Mouse (Mus musculus): ENCODE measurements around the gene Mindy3. TPM values are rescaled to one million over a fixed set of nuclear protein-coding genes. Genes with fewer than 3 reads are reported as not detected.

Mindy3 gene
- polyA plus RNA-seq (2014; fragmentation: Illumina TruSeq; extraction: RNeasy Lipid Tissue Mini Kit (QIAGEN cat#74804); ENCODE audit: low replicate concordance), result 145 TPM

GRCm38 (mm10) chr2:12419262-12419655 is at the start of gene Mindy3:
Mindy3 (minus strand) TSS chr2:12419470.

DNA sequence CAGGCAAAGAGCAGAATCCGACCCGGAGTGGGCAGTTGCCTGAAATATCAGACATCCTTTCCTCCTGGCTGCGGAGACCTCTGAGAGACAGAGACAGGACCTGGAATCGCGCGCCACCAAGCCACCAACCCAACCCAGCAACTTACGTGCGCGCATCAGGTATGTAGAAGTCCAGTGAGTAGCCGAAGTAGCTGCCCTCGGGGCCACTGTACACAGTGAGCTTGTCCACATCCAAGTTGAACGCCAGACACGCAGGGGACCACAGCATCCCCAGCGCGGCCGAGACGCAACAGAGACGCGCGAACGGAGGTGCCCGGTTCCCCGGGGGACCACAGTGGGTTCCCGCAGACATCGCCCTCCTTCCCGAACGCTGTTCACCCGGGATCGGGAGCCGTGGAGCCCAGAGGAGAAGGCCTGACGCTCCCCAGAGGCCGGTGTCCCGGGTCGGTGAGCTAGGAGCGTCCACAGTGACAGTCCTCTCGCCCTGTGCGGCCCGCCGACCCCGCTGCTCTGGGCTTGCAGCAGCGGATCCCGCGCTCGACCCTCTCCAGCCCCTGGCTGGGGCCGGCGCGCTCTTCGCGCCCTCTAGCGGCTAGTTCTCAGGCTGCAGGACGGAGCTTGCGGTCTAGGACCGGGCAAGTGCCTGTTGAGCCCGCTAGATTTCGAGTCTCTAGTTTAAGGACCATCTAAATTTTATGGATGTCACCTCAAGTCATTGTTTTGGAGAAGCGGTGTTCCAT is 117.7 kb downstream of the Mindy3 start, which contains the start of gene Itga8:
Itga8 (minus strand) TSS at position 492 of the 740 bp plus-strand sequence.

Other genes with a start within 250 kb of the Mindy3 start
- gene Itga8, start 117.5 kb downstream of the Mindy3 start, polyA plus RNA-seq (2014; fragmentation: Illumina TruSeq; extraction: RNeasy Lipid Tissue Mini Kit (QIAGEN cat#74804); ENCODE audit: low replicate concordance), result 18.7 TPM